Mouse (Mus musculus) kidney, postnatal 36 days (tissue): ENCODE measurements at regions not wholly inside any gene's neighbourhood (a gene's known extent, or its start where the extent isn't known, plus 50 kb on each side); places are given as distances from the start of the nearest gene placed in this dataset.
A peak's percentile ranks its signal among the peaks of the same experiment; 100 is the strongest.

Experiments used
- DNase-seq, 2 experiments: peaks; one replicate each; pipeline ENCODE4 v3.0.0; 2021 to 2022; ENCODE audit warnings: mixed read lengths in 2 of 2

GRCm38 (mm10) chr5:80484676-80485075, 535.3 kb upstream of the Adgrl3 start:
- no peak for DNase-seq

GRCm38 (mm10) chr5:80488332-80488731, 531.6 kb upstream of the Adgrl3 start:
- DNase-seq, result no peak

- peak in 1 of 2 experiments; percentile 57 for DNase-seq
These were observed 511.3 kb upstream of the Adgrl3 start for GRCm38 (mm10) chr5:80508672-80509071.

- no peak for DNase-seq
These were observed 479.9 kb upstream of the Adgrl3 start for GRCm38 (mm10) chr5:80539997-80540396.

- no peak for DNase-seq
These were observed 468.3 kb upstream of the Adgrl3 start for GRCm38 (mm10) chr5:80551673-80552072.

GRCm38 (mm10) chr5:80578741-80579140, 441.2 kb upstream of the Adgrl3 start:
- DNase-seq, result no peak

GRCm38 (mm10) chr5:80611571-80611970, 408.4 kb upstream of the Adgrl3 start:
- DNase-seq, result no peak

GRCm38 (mm10) chr5:80627225-80627624, 392.7 kb upstream of the Adgrl3 start:
- DNase-seq, result no peak

- DNase-seq, result no peak
These were observed 360.9 kb upstream of the Adgrl3 start for GRCm38 (mm10) chr5:80659043-80659442.

GRCm38 (mm10) chr5:80659530-80659929, 360.4 kb upstream of the Adgrl3 start:
- no peak for DNase-seq

- DNase-seq, result no peak
These were observed 349.5 kb upstream of the Adgrl3 start for GRCm38 (mm10) chr5:80670258-80670947.

GRCm38 (mm10) chr5:80683431-80683830, 336.5 kb upstream of the Adgrl3 start:
- no peak for DNase-seq

- no peak for DNase-seq
These were observed 319.1 kb upstream of the Adgrl3 start for GRCm38 (mm10) chr5:80700848-80701247.

GRCm38 (mm10) chr5:80704732-80705131, 315.2 kb upstream of the Adgrl3 start:
- no peak for DNase-seq

GRCm38 (mm10) chr5:80706645-80707056, 313.3 kb upstream of the Adgrl3 start:
- DNase-seq, result no peak
